Mouse (Mus musculus) c-Kit-positive CD71-negative TER-119-negative erythroid progenitor cells, embryonic 14.5 days (primary cell): ENCODE results near the gene Vmn1r43.
"Not testable (repeated sequence)": the region's sequence is repeated elsewhere in the genome, so short reads cannot be mapped to it uniquely, and the experiment has no call there.

Source experiments
- DNase-seq: peaks from one replicate; pipeline ENCODE4 v3.0.0-alpha.2; 2013; ENCODE audit warnings: low read depth

The Vmn1r43 gene

DNA sequence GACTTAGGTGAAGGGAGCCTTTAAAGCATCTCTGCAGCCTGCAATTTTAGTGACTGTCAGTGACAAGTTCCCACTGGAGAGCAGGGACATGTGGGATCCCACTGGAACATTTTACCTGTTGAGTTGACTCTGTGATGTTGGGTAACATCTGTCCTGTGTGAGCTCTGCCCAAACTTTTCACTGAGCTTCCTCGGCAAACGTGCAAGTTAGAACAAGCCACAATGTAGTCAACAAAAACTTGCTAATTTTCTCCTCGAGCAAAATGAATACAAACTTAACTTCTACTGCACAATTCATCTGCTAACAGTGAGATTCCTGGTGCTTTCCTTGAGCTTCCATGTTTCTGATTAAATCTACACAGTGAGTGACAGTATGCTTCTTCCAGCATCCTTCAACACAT is at the start of gene Vmn1r43, which contains the start of gene Vmn1r42:
Gene Vmn1r43, minus strand, starts transcription at position 101 of the 400 bp plus-strand sequence.
Gene Vmn1r42, minus strand, starts transcription at position 101 of the 400 bp plus-strand sequence.
- not testable (repeated sequence) for DNase-seq

DNA sequence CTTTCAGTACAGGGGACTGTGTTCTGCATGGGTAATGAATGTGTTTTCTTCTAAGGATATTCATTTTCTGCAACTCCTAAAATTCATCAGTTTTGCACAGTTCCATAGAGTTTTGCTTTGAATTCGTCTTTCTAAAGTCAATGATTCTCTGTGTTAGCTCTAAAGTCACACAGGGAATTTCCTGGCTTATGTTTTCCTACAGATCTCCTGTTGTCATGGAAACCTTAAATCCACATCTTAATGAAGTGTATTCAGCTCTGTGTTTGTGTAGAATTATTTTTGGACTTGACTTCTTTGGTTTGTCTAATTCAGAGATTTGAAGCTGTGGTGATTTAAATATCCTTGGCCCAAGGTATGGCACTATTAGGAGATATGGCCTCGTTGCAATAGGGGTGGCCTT is 7.6 kb upstream of the Vmn1r43 start:
- no peak for DNase-seq

DNA sequence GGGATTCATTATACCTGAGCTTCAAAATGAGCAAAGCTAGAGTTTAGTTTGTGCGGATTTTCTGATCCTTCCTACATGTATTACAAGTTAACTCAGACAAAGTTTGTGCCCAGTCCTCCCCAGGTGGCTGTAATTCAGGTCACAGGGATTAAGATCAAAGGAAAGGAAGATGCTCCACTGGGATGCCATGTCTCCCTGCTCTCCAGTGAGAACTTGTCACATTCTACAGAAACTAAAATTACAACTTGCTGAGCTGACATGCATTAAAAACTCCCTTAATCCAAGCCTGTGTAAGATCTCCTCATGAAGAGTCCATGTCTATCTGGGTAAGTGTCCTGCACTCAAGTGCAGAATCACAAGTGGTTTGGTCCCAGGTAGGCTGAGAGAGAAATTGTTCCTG is 7.1 kb upstream of the Vmn1r43 start, which contains the start of gene Vmn1r44:
Gene Vmn1r44, plus strand, starts transcription at position 301 of the 400 bp plus-strand sequence.
- DNase-seq, result no peak

DNA sequence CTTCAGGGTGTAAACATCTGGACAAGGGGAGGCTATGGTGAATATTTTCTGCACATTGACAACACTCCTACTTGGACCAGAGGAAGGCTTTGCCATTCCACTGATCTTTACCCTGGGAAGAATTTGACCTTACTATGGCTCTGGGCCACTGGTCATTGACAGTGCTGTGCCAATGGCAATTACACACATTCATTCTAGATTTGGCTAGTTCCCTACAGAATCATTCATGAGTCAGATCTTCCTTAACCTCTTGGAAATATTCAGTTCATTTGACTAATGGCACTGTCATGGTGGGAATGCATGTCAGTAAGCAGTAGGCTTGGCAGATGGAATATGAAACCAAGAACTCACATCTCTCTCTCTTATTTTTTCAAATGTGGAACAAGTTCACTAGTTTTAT is 4.7 kb upstream of the Vmn1r43 start:
- DNase-seq, result no peak

DNA sequence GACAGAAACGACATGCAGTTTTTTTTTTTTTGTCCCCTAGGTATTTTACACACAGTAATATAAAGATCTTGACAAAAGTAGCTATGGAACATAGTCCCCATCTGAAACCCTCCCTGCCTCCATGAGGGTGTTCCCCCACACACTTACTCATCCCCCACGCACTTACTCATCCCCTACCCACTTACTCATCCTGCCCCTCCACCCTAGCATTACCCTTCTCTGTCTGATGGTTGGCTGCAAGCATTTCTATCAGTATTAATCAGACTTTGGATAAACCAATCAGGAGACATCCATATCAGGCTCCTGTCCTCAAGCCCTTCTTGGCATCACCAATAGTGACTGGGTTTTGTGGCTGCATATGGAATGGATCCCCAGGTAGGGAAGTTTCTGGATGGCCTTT is 750 bp upstream of the Vmn1r43 start:
- DNase-seq, result no peak

DNA sequence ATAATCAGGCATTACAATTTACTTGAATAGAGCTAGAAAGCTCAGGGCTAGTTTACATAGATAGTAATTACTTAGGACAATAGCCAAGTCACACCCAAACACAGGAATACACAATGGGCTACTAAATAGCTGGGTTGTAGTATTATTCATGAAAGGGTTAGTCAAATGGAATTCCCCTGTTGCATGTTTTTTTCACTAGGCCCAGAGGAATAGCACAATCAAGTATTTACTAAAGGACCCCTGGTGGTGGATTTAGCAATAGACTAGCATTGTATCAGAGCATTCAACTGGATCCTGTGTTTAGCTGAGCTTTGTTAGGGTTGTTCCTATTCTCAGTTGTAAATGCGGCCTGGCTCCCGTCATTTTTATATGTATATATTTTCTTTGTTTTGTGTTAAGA is 8.2 kb downstream of the Vmn1r43 start:
- no peak for DNase-seq

DNA sequence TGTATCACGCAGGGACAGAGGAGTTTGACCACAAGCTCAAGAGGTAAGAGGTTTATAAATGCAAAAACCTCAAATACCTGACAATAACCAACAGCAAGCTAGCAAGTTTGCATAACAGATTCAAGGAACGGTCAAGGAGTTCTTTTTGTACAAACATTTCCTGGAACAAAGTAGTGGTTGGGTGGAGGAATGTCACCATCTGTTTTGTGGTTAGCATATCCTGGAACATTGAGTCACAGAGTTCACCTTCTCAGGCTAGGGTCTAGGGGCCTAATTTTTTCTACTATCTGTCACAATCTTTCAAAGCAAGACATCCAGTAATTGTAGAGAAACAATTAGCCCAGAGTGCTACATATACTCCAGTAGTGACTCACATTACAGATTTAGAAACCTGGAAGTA is 8.9 kb downstream of the Vmn1r43 start:
- DNase-seq, result no peak

DNA sequence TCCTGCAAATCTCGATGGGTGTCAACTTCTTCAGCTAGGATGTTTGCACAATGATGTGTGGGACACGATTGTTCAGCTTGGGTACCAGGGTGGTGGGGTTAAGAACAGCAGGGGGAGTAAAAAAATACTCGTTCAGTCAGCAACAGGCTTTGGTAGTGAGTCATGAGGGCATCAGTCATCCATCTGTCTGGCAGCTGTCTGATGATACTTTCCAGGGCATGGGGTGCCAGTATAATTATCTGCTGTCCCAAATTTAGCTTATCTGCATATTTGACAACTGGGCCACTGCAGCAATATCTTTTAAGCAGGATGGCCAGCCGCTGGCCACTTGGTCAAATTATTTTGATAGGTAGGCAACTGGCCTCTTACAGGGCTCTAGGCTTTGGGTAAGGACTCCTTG is 12.4 kb downstream of the Vmn1r43 start:
- no peak for DNase-seq

DNA sequence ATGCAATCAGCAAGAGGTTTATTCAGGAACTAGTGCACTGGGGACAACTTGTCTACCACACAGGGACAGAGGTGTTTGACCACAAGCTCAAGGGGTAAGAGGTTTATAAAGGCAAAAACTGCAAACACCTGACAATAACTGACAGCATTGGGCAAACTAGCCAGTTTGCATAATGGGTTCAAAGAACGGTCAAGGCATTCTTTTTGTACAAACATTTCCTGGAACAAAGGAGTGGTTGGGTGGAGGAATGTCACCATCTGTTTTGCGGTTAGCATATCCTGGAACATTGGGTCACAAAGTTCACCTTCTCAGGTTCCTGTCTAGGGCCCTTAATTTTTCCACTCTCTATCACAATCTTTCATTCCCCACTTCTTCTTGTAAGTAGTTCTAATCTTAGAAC is 16.4 kb downstream of the Vmn1r43 start:
- no peak for DNase-seq

DNA sequence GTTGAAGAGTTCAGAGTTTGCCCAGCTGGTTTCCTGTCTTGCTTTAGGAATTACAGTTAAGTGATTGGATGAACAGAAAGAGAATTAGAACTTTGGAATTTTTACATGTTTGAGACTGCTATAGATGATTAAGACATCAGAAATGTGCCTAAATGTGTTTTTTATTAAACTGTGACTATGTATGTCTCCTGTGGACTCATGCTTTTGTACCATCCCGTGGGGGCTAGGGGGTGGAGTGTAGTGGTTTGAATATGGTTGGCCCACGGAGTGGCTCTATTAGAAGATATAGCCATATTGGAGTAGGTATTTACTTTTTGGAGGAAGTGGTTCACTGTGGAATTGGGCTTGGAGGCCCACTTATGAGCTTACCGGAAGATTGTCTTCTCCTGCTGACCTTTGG is 18.7 kb downstream of the Vmn1r43 start:
- DNase-seq, result no peak
